Mouse (Mus musculus) heart, adult 9 months (tissue): Measurements from ENCODE around the gene Grk3.

Experiments used
- DNase-seq, 2 experiments: peaks; one replicate each; pipeline ENCODE4 v3.0.0; 2022; ENCODE audit warnings: low spot score in 2 of 2

Grk3 gene

DNA sequence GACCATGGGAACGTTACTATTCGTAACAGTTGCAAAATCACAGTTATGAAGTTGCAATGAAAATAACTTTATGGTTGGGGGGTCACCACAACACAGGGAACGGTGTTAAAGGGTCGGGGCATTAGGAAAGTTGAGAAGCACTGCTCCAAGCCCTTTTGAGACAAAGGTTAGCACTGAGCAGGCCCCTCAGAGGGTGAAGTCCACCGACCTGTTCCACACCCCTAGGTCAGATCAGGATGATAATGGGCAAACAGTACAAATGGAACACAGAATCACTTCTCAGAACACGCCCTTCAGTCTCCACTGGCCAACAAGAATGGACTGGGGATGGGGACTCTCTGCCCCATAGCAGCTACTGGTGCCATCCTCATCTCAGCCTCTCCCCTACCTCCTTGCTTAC, 142.6 kb downstream of the Grk3 start:
- DNase-seq: no peak

DNA sequence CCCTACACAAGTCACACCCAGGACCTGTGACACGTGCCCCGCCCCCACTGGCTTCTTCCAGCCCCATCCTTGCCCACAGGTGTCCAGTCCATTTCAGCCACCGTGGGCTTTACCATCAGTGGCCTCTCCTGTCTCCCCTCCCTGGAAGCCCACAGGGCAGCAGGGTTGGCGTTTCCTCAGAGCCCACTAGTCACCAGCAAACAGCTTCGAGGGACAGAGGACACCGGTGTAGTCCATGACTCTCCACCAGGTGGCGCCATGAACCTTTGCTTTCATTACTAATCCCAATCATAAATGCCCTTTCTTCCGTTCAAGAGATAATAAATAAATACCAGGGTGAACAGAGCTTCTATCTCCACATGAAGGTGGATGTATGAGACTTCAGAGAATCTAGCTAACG, 144.9 kb downstream of the Grk3 start:
- DNase-seq: peak in 1 of 2 experiments; percentile 53

DNA sequence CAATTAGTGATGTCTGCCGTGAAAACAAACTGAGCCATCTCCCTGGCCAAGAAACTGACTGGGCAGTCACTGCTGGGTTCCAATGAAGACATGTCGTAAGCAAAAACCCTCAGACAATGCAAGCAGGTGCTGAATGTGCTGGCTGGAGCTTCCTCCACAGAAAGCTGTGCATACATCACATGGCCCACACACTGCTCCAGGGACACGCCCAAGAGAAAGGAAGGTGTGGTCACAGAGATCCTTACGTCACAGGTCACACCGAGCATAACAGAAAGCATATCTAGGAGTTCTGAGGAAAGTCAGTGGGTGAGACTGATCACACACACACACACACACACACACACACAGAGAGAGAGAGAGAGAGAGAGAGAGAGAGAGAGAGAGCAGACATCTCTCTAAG, 147.0 kb downstream of the Grk3 start:
- DNase-seq: no peak

DNA sequence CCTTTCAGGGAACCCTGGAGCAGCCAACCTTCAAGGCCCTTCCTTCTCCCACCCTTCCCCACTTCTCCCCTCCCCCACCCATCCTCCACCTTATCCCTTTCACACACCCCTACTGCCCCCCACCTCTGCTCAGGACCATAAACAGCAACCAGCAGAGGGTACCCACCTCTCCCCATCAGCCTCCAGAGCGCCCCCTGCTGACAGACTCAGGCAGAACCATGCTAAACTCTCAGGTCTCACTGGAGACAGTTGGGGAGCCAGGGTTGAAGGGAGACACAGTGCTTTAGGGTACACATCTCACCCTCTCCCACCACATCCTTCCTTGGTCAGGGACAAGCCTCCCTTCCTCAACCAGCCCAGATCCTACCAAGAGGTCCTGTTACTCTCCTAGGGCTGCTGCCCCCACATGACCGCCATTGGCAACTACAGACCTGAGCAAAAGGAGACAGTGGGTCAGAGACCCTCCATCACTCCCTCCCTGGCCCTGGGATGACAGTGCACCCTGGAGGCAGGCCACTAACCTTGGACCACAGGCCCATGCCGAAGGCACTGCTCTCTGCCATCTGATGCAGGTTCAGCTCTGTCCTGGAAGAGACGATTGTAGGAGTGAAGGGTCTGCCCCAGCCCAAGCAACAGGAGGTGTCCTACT, 150.7 kb downstream of the Grk3 start:
- DNase-seq: no peak
